Mouse (Mus musculus) neural tube, postnatal 0 days (tissue): Measurements from ENCODE around the gene Npm1. TPM values are rescaled to one million over a fixed set of nuclear protein-coding genes. Genes with fewer than 3 reads are reported as not detected.

Source experiments
- polyA plus RNA-seq: library from polyadenylated mRNA; unstranded; fragments of >200 nt; fragmentation: Nextera tagmentation; extraction: Ambion mirVana; gene quantifications from 2 replicates; pipeline ENCODE4 v1.2.1, GENCODE M21; 2015

The Npm1 gene
- 329 and 339 TPM in 2 replicates for polyA plus RNA-seq

DNA sequence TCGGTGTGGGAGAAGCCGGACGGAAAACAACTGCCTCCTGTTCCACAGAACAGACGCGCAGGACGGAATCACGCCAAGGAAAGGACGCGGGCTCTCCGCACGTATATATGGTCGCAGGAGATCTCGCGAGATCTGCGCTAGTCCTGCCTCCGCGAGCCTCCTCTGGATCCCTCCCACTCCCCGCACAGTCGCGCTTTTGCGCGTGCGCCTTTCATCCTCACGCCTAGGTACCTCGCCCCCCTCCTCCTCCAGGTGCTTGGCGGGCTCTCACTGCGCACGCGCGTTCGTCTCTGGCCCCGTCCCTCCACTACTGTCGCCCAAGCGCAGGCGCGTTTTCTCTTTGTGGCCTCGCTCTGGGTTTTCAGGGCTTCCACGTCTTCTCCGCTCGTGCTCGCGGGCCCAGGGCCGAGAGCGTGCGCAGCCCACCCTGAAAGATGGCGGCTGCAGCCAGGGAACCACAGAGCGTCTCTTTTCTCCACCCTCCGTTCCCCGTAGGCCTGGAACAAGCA is at the start of gene Npm1:
Npm1 (minus strand) TSS at position 209 of the 509 bp plus-strand sequence.

DNA sequence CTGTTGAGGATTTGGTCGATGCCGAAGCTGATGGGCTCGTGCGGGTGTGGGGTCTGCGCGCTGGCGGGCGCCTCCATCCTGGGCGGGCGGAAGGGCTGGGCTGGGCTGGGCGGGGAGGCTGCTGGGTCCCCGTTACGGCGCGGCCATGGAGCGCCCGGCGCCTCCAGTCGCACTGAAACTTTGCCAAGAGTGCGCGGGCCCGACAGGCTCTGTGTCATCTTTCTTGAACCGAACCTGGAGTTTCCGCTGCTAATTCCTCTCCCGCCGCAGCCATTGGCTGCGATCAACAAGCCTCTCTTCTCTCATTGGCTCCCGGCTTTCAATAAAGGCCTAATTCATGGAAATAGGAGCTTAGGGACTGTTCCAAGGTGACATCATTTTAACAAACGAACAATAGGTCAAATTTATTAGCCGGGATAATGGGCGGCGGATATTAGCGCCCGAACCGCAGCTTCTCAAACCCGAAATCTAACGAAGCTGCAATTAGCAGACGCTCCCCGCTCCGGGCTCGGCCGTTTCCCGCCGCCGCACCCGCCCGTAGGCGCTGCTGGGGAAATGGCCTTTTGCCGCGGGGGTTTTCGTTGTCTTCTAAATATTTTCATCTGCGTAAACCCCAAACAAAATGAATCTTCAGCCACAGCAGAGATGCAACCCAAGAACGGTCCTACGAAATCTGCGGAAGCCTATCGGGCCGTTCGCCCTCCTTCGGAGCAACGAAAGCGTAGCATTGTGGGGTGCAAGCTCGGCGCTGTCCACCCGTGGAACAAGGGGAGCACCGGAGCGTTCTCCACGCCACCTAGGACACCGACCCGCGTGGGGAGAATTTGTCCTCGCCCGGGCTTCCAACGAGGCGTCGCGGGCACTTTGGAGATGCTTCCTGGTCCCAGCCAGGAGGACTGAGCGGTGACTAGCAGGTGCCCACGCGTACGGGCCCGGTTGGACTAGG is 40.6 kb upstream of the Npm1 start, which contains the start of gene Tlx3:
Tlx3 (minus strand) TSS at position 207 of the 946 bp plus-strand sequence.

GRCm38 (mm10) chr11:33147171-33147571 is 15.8 kb downstream of the Npm1 start, which contains the start of gene Fgf18:
Fgf18 (minus strand) TSS chr11:33147400.

Other genes with a start within 250 kb of the Npm1 start
- gene Fgf18, start 15.8 kb downstream of the Npm1 start, polyA plus RNA-seq: 15.8 and 16.0 TPM in 2 replicates
- 19.2 and 21.7 TPM in 2 replicates for gene Tlx3, start 40.4 kb upstream of the Npm1 start, polyA plus RNA-seq
- not detected in 2 replicates for gene Gm12117, start 113.5 kb upstream of the Npm1 start, polyA plus RNA-seq